In genomic region chr16:74395678-74396077, GRCm38 (mm10) we compare ENCODE assay signal across 22 mouse cellular contexts. TPM values are rescaled to one million over a fixed set of nuclear protein-coding genes. Genes with fewer than 3 reads are reported as not detected.
"Had no signal": no experiment of that assay in that cellular context is flagged by ENCODE, and none has a peak within 500 bp of the region (broad histone marks: within the 10 kb centered on the region; RNA-seq: fewer than 3 reads in every experiment).

No protein-coding gene starts in this region.

- ATAC-seq: liver, postnatal 0 days; lung, postnatal 0 days; midbrain, embryonic 13.5 days; midbrain, embryonic 15.5 days had no signal

- H3K4me3 ChIP-seq: liver, embryonic 15.5 days; lung, embryonic 15.5 days; megakaryocyte, embryonic 14.5 days; midbrain, embryonic 13.5 days; midbrain, embryonic 15.5 days had no signal

- H3K36me3 ChIP-seq: liver, embryonic 15.5 days; lung, embryonic 15.5 days; midbrain, embryonic 13.5 days; midbrain, embryonic 15.5 days had no signal

- H3K4me1 ChIP-seq: liver, embryonic 15.5 days; lung, embryonic 15.5 days; megakaryocyte, embryonic 14.5 days had no signal

- H3K9ac ChIP-seq: liver, embryonic 15.5 days; liver, postnatal 0 days; lung, embryonic 15.5 days; midbrain, embryonic 13.5 days; midbrain, embryonic 15.5 days had no signal

- H3K9me3 ChIP-seq: liver, embryonic 15.5 days; lung, embryonic 15.5 days; megakaryocyte, embryonic 14.5 days; midbrain, embryonic 13.5 days; midbrain, embryonic 15.5 days had no signal

- H3K27me3 ChIP-seq: liver, embryonic 15.5 days; lung, embryonic 15.5 days; megakaryocyte, embryonic 14.5 days; midbrain, embryonic 13.5 days; midbrain, embryonic 15.5 days had no signal

- DNase-seq: liver, postnatal 0 days; lung, adult 2 months; lung, postnatal 14 days; lung, postnatal 36 days; retina, postnatal 1 day; right cerebral cortex, adult 18-20 months; right cerebral cortex, postnatal 25 days; right cerebral cortex, postnatal 4 days; spleen, adult 18-20 months; thymus, adult 18-20 months; thymus, postnatal 14 days; thymus, postnatal 36 days had no signal

- H3K4me2 ChIP-seq: liver, embryonic 15.5 days; lung, embryonic 15.5 days; midbrain, embryonic 11.5 days; midbrain, embryonic 13.5 days; midbrain, embryonic 15.5 days had no signal

- H3K27ac ChIP-seq: liver, embryonic 15.5 days; lung, embryonic 15.5 days; macrophage; midbrain, embryonic 13.5 days; midbrain, embryonic 15.5 days had no signal

RNA-seq across cellular contexts. Expression of gene Robo2, which starts 15.9 kb away (rescaled TPM):
- total RNA-seq: megakaryocyte progenitor cell, adult 5-6 weeks; monocyte, adult 5-6 weeks had no signal
